Mouse (Mus musculus): ENCODE results near the gene 1700034J05Rik. TPM values are rescaled to one million over a fixed set of nuclear protein-coding genes. Genes with fewer than 3 reads are reported as not detected.

1700034J05Rik gene
- polyA plus RNA-seq, 1 experiment, result not detected

DNA sequence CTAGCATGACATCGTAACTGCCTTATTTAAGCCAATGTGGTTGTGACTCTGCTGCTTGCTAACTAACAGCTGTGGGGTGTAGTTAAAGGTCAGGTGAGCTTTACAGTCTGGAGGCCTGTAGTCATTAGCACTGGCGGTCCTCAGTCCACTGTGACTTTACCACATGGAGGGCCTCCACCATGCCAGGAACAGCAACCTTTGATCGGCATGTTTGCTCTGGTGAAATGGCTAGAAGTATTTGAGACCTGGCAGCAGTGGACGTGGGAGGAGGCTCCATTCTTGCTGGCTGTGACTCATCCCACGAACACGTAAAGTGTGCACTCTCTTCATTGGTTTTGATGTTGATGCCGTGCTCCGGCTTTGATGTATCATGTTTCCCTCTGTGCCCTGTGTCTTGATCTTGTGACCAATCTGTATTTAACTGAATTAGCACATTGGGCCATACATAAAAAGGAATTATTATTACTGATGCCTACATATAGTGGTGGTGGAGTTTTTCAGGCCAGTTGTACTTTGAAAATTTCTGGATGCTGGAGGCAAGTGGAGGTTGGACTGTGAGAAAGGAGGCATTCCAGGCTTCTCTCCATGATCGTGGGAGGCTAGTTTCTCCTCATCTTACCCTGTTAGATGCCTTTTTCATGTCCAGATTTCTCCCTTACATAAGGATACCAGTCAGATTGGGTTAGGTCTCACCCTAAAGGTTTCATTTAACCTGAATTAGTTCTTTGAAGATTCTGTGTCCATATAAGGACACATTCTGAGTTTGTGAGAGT lies 5.9 kb upstream of the 1700034J05Rik start:
- TF ChIP-seq CTCF (IDR thresholded peaks at IDR 0.05; ENCODE audit: insufficient read depth, low read depth, low read length) (no peak), POLR2A (IDR thresholded peaks at IDR 0.05; ENCODE audit: insufficient read depth, low read depth, low read length) (no peak)
- WGBS, result 63% methylated on average over 9 of the region's 9 CpGs
- no peak overlapping the region for H3K4me3 ChIP-seq (ENCODE audit: insufficient read depth, low read depth, low read length)
- peaks cover 9% of the 10 kb centered on the region for H3K4me1 ChIP-seq (ENCODE audit: control insufficient read depth, insufficient read depth, low read length)
- no peak overlapping the region for H3K27ac ChIP-seq (ENCODE audit: insufficient read depth, low read depth, low read length)

DNA sequence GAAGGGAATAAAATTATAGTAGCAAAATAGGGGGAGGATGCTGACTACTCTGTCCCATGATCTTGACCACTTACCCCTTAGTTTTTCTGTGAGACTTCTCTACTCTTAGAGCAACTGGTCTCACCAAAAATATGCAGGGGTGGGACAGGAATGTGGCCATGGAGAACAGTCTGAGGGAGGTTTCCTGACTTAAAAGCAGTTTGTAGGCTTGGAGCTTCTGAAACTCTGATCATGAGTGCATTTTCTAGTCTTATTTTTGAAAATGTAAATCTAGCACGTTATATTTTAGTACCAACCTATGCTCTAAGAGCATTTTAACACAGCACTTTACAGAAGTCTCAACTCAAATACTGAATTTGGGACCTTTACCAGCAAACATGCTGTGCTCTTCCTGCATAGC lies 4.5 kb upstream of the 1700034J05Rik start:
- 69% methylated on average over 1 of the region's 1 CpGs for WGBS
- Histone ChIP-seq H3K4me1 (ENCODE audit: control insufficient read depth, insufficient read depth, low read length) (peaks cover 8% of the 10 kb centered on the region), H3K27ac (ENCODE audit: insufficient read depth, low read depth, low read length) (no peak overlapping the region), H3K4me3 (ENCODE audit: insufficient read depth, low read depth, low read length) (no peak overlapping the region)
- TF ChIP-seq CTCF (IDR thresholded peaks at IDR 0.05; ENCODE audit: insufficient read depth, low read depth, low read length) (no peak), POLR2A (IDR thresholded peaks at IDR 0.05; ENCODE audit: insufficient read depth, low read depth, low read length) (no peak)

DNA sequence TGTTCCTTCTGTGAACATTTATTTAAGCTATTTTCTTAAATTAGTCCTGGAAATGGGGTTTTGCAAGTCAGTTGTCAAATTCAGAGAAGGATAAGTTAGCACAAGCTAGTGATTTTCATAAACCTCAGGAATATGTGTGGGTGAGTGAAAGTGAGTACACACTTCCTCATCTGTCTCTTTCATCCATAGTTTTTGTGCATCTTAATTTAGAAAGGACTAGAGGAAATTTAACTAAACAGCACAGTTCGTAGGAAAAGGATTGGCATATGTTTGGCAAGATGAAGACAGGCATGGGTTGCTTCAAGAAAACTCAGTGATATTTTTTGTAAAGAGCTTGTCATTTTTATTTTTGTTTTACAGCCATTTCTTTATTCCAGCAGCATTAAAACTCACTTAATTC lies 2.7 kb upstream of the 1700034J05Rik start:
- no peak for TF ChIP-seq POLR2A (IDR thresholded peaks at IDR 0.05; ENCODE audit: insufficient read depth, low read depth, low read length)
- TF ChIP-seq CTCF (IDR thresholded peaks at IDR 0.05; ENCODE audit: insufficient read depth, low read depth, low read length), result no peak
- WGBS, result 83% methylated on average over 1 of the region's 1 CpGs
- peaks cover 8% of the 10 kb centered on the region for H3K4me1 ChIP-seq (ENCODE audit: control insufficient read depth, insufficient read depth, low read length)

DNA sequence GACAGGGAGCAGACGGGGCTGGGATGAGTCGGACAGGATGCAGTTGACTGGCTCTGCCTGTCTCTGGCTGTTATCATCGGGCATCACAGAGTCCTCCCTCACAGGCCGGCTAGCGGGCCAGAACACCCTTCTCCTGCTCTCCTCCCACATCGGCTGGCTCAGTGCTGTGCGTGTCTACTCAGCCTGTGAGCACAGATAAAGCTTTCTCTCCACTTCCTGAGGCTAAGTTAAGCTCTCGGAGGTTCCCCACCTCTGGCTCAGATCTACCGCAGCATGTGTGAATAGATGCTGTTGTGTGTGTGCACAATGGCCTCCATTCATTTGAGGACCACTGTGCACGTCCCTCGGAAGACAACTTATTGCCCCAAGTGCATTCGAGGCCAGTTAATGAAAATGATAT lies 1.7 kb upstream of the 1700034J05Rik start:
- Histone ChIP-seq H3K4me1 (ENCODE audit: control insufficient read depth, insufficient read depth, low read length) (peaks cover 8% of the 10 kb centered on the region), H3K27ac (ENCODE audit: insufficient read depth, low read depth, low read length) (no peak overlapping the region), H3K4me3 (ENCODE audit: insufficient read depth, low read depth, low read length) (no peak overlapping the region)
- WGBS, result 42% methylated on average over 12 of the region's 12 CpGs
- no peak for TF ChIP-seq POLR2A (IDR thresholded peaks at IDR 0.05; ENCODE audit: insufficient read depth, low read depth, low read length)
- no peak for TF ChIP-seq CTCF (IDR thresholded peaks at IDR 0.05; ENCODE audit: insufficient read depth, low read depth, low read length)

More for the DNA sequence above, 2.7 kb upstream of the 1700034J05Rik start:
- Histone ChIP-seq H3K27ac (ENCODE audit: insufficient read depth, low read depth, low read length) (no peak overlapping the region), H3K4me3 (ENCODE audit: insufficient read depth, low read depth, low read length) (no peak overlapping the region)

DNA sequence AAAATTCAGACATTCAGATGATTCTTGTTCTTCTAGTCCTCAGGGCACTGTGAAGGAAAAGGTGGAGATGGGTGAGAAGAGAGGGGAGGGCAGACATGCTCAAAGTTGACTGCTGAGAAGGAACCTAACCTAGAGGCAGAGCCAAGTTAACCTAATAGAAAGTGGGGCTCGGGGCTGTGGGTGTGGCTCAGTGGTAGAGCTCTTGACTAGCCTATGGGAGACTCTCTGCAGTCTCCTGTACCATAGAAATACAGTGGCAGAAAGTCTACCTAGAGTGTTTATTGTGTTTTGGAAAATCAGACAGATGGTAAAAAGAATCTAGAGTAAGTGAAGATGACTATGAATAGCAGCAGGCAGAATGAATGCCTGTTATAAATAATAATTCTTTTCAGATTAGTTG lies 1.3 kb upstream of the 1700034J05Rik start:
- H3K4me1 ChIP-seq (ENCODE audit: control insufficient read depth, insufficient read depth, low read length), result peaks cover 8% of the 10 kb centered on the region
- TF ChIP-seq POLR2A (IDR thresholded peaks at IDR 0.05; ENCODE audit: insufficient read depth, low read depth, low read length) (no peak), CTCF (IDR thresholded peaks at IDR 0.05; ENCODE audit: insufficient read depth, low read depth, low read length) (no peak)
- H3K27ac ChIP-seq (ENCODE audit: insufficient read depth, low read depth, low read length), result no peak overlapping the region
- 81% methylated on average over 1 of the region's 1 CpGs for WGBS
- H3K4me3 ChIP-seq (ENCODE audit: insufficient read depth, low read depth, low read length), result no peak overlapping the region

DNA sequence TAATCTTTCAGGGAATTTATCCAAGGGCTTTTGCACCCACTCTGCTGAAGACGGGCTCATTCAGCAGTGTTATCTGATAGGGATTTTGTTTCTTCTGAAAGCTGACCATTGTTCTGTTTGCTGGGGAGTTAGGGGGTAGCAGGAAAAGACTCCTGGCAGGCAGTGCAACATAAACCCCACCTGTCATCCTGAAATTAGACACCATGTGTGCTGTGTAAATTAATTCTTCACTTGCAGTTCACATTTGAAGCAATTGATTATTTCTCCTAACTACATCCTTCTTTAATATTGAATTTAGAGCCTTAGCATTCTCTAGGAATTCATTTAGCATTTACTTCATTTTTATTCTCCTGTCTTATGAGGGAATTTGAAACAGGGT lies 3.8 kb downstream of the 1700034J05Rik start:
- H3K4me1 ChIP-seq (ENCODE audit: control insufficient read depth, insufficient read depth, low read length), result 0 out of 2 replicates have a peak, but pooled peaks cover 5% of the 10 kb centered on the region
- TF ChIP-seq POLR2A (IDR thresholded peaks at IDR 0.05; ENCODE audit: insufficient read depth, low read depth, low read length), result no peak
- TF ChIP-seq CTCF (IDR thresholded peaks at IDR 0.05; ENCODE audit: insufficient read depth, low read depth, low read length), result no peak
- no peak overlapping the region for H3K4me3 ChIP-seq (ENCODE audit: insufficient read depth, low read depth, low read length)
- 69% methylated on average over 1 of the region's 1 CpGs for WGBS
- no peak overlapping the region for H3K27ac ChIP-seq (ENCODE audit: insufficient read depth, low read depth, low read length)

DNA sequence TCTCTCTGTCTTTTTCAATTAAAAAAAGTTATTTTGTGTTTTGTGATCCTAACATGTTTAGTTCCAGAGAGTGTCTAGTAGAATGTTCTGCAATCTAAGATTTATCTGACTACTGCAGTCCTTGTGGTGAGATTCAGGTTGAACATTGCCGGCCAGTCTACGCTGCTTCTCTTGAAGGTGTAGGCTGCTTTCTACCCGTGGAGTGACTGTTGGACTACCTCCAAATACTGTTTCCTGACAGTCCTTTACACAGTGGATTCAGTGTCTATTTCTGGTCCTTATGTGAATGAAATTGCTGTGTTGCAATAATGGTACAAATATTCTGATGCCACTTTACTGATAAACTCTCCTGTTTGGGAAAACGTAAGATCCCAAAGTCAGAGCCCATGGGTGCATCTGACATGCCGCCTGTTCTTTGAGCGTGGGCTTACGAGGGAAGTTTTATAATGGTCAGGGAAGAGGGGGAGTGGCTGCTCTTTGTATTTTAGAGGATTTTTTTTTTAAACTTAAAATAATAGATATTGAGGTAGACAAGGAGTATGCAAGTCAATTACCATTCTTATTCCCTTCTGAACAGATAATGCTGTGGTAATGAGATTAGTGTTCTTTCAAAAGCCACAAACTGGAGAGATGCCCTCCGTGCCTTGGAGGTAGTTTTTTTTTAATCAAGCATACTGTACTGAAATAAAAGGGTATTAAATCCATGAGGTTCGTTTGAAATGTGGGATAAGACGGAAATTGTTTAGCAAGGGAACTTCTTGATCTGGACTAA lies 4.4 kb downstream of the 1700034J05Rik start:
- no peak overlapping the region for H3K27ac ChIP-seq (ENCODE audit: insufficient read depth, low read depth, low read length)
- H3K4me3 ChIP-seq (ENCODE audit: insufficient read depth, low read depth, low read length), result no peak overlapping the region
- WGBS, result 62% methylated on average over 10 of the region's 10 CpGs
- 0 out of 2 replicates have a peak, but pooled peaks cover 5% of the 10 kb centered on the region for H3K4me1 ChIP-seq (ENCODE audit: control insufficient read depth, insufficient read depth, low read length)
- no peak for TF ChIP-seq POLR2A (IDR thresholded peaks at IDR 0.05; ENCODE audit: insufficient read depth, low read depth, low read length)
- TF ChIP-seq CTCF (IDR thresholded peaks at IDR 0.05; ENCODE audit: insufficient read depth, low read depth, low read length), result no peak

DNA sequence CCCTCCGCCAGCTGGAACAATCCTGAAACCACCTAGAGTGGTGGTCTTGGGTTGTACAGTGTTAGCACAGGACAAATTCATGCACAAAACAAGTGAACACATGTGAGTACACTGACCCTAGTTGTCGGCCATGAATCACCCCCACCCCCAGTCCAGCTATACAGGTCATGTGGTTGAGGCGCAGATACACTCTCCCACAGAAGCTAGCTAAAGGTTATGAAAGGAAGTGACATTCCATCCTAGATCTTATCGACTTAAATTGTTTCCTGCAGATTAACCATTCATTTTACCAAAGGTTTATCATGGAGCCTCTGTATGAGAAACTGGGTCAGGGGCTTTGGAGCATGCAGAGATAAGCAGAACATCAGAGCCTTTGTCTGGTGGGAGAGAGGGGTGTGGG lies 7.0 kb downstream of the 1700034J05Rik start:
- H3K4me3 ChIP-seq (ENCODE audit: insufficient read depth, low read depth, low read length), result no peak overlapping the region
- no peak overlapping the region for H3K27ac ChIP-seq (ENCODE audit: insufficient read depth, low read depth, low read length)
- H3K4me1 ChIP-seq (ENCODE audit: control insufficient read depth, insufficient read depth, low read length), result 0 out of 2 replicates have a peak, but pooled peaks cover 5% of the 10 kb centered on the region
- 84% methylated on average over 4 of the region's 4 CpGs for WGBS
- no peak for TF ChIP-seq CTCF (IDR thresholded peaks at IDR 0.05; ENCODE audit: insufficient read depth, low read depth, low read length)
- TF ChIP-seq POLR2A (IDR thresholded peaks at IDR 0.05; ENCODE audit: insufficient read depth, low read depth, low read length), result no peak

Measured in olfactory bulb, adult 2 months (tissue).